Mouse (Mus musculus) lung, postnatal 0 days (tissue): ENCODE data around the gene Ccer1. TPM values are rescaled to one million over a fixed set of nuclear protein-coding genes. Genes with fewer than 3 reads are reported as not detected.

ENCODE experiments used
- polyA plus RNA-seq: library from polyadenylated mRNA; unstranded; fragments of >200 nt; fragmentation: Nextera tagmentation; extraction: Ambion mirVana; gene quantifications from 2 replicates; pipeline ENCODE4 v1.2.1, GENCODE M21; 2015

Gene Ccer1
- polyA plus RNA-seq, 1 experiment from 2014 or later = not detected

Other genes starting within 250 kb of the Ccer1 start
- 35.4 and 42.5 TPM in 2 replicates for gene Dcn, start 213.4 kb upstream of the Ccer1 start, polyA plus RNA-seq
- 2.8 and 3.4 TPM in 2 replicates for gene Lum, start 127.9 kb upstream of the Ccer1 start, polyA plus RNA-seq
- not detected in 2 replicates for gene Kera, start 86.2 kb upstream of the Ccer1 start, polyA plus RNA-seq
- gene Epyc, start 49.0 kb upstream of the Ccer1 start, polyA plus RNA-seq = 0.07 TPM in 1 of 2 replicates, not detected in the other
- gene C030005K15Rik, start 33.7 kb downstream of the Ccer1 start, polyA plus RNA-seq = not detected in 2 replicates